Mouse (Mus musculus): ENCODE data around the gene Rab1b. TPM values are rescaled to one million over a fixed set of nuclear protein-coding genes. Genes with fewer than 3 reads are reported as not detected.

The Rab1b gene
- polyA plus RNA-seq, 1 experiment from 2014 or later, result 90.6 TPM

GRCm38 (mm10) chr19:5069978-5070377 is 36.9 kb downstream of the Rab1b start:
- H3K27me3 ChIP-seq (ENCODE audit: insufficient read depth, low read length), result peaks cover 55% of the 10 kb centered on the region
- WGBS (ENCODE audit: insufficient replicate concordance), result 84% methylated on average over 7 of the region's 7 CpGs
- H3K36me3 ChIP-seq (replicated peaks; ENCODE audit: insufficient read depth, low read length), result no peaks in the 10 kb centered on the region
- ATAC-seq (no peak), DNase-seq (no peak)
- H3K27ac ChIP-seq (ENCODE audit: low read depth), result no peak overlapping the region
- peaks cover 28% of the 10 kb centered on the region for H3K4me1 ChIP-seq (ENCODE audit: insufficient read depth)
- H3K9ac ChIP-seq (replicated peaks), result no peak overlapping the region
- TF ChIP-seq CTCF (IDR thresholded peaks at IDR 0.05; ENCODE audit: low read depth) (no peak), EP300 (IDR thresholded peaks at IDR 0.05; ENCODE audit: low read depth) (no peak)
- H3K9me3 ChIP-seq (ENCODE audit: low read length), result no peaks in the 10 kb centered on the region
- no peak overlapping the region for H3K4me3 ChIP-seq (ENCODE audit: low read depth, low read length)
- H3K4me2 ChIP-seq (ENCODE audit: low read depth, low read length), result no peak overlapping the region

GRCm38 (mm10) chr19:5069486-5069885 is 37.4 kb downstream of the Rab1b start:
- Histone ChIP-seq H3K4me2 (ENCODE audit: low read depth, low read length) (no peak overlapping the region), H3K36me3 (replicated peaks; ENCODE audit: insufficient read depth, low read length) (no peaks in the 10 kb centered on the region), H3K9ac (replicated peaks) (no peak overlapping the region), H3K4me3 (ENCODE audit: low read depth, low read length) (no peak overlapping the region), H3K4me1 (ENCODE audit: insufficient read depth) (peaks cover 28% of the 10 kb centered on the region), H3K27ac (ENCODE audit: low read depth) (no peak overlapping the region), H3K27me3 (ENCODE audit: insufficient read depth, low read length) (peaks cover 55% of the 10 kb centered on the region), H3K9me3 (ENCODE audit: low read length) (no peaks in the 10 kb centered on the region)
- DNase-seq, result no peak
- 77% methylated on average over 5 of the region's 5 CpGs for WGBS (ENCODE audit: insufficient replicate concordance)
- ATAC-seq, result no peak
- TF ChIP-seq CTCF (IDR thresholded peaks at IDR 0.05; ENCODE audit: low read depth) (no peak), EP300 (IDR thresholded peaks at IDR 0.05; ENCODE audit: low read depth) (no peak)

- Histone ChIP-seq H3K9ac (replicated peaks) (no peak overlapping the region), H3K27me3 (ENCODE audit: insufficient read depth, low read length) (peaks cover 54% of the 10 kb centered on the region), H3K27ac (ENCODE audit: low read depth) (no peak overlapping the region), H3K4me2 (ENCODE audit: low read depth, low read length) (peak overlapping the region; percentile 69), H3K36me3 (replicated peaks; ENCODE audit: insufficient read depth, low read length) (no peaks in the 10 kb centered on the region), H3K4me1 (ENCODE audit: insufficient read depth) (peaks cover 28% of the 10 kb centered on the region), H3K9me3 (ENCODE audit: low read length) (no peaks in the 10 kb centered on the region), H3K4me3 (ENCODE audit: low read depth, low read length) (peak overlapping the region; percentile 45)
- no peak for TF ChIP-seq EP300 (IDR thresholded peaks at IDR 0.05; ENCODE audit: low read depth)
- TF ChIP-seq CTCF (IDR thresholded peaks at IDR 0.05; ENCODE audit: low read depth), result no peak
- ATAC-seq (no peak), DNase-seq (no peak)
- 53% methylated on average over 21 of the region's 21 CpGs for WGBS (ENCODE audit: insufficient replicate concordance)
Measured at GRCm38 (mm10) chr19:5068570-5069234, 38.2 kb downstream of the Rab1b start.

GRCm38 (mm10) chr19:5067867-5068569 is 38.9 kb downstream of the Rab1b start, which contains the start of gene Cd248:
Cd248 (plus strand) TSS chr19:5068078.
- peak within 1 kb of the TSS; percentile 44; the same call in 1 of the 2 replicates for H3K9ac ChIP-seq (replicated peaks)
- ATAC-seq (peak; percentile 19; the same call in 1 of the 2 replicates), DNase-seq (peak; percentile 57)
- peak within 1 kb of the TSS; percentile 45 for H3K4me3 ChIP-seq (ENCODE audit: low read depth, low read length)
- H3K4me1 ChIP-seq (ENCODE audit: insufficient read depth), result peaks cover 28% of the 10 kb centered on the region
- H3K27me3 ChIP-seq (ENCODE audit: insufficient read depth, low read length), result peaks cover 50% of the 10 kb centered on the region
- H3K9me3 ChIP-seq (ENCODE audit: low read length), result no peaks in the 10 kb centered on the region
- 2% methylated on average over 51 of the region's 56 CpGs for WGBS (ENCODE audit: insufficient replicate concordance)
- peak within 1 kb of the TSS; percentile 69 for H3K4me2 ChIP-seq (ENCODE audit: low read depth, low read length)
- no peak for TF ChIP-seq EP300 (IDR thresholded peaks at IDR 0.05; ENCODE audit: low read depth)
- TF ChIP-seq CTCF (IDR thresholded peaks at IDR 0.05; ENCODE audit: low read depth), result no peak
- H3K36me3 ChIP-seq (replicated peaks; ENCODE audit: insufficient read depth, low read length), result no peaks in the 10 kb centered on the region
- H3K27ac ChIP-seq (ENCODE audit: low read depth), result peak within 1 kb of the TSS; percentile 44; the same call in 1 of the 2 replicates

- peak; percentile 34 for DNase-seq
Measured at GRCm38 (mm10) chr19:5067040-5067799, 39.7 kb downstream of the Rab1b start.

GRCm38 (mm10) chr19:5065104-5065503 is 41.8 kb downstream of the Rab1b start:
- Histone ChIP-seq H3K4me3 (ENCODE audit: low read depth, low read length) (no peak overlapping the region), H3K9me3 (ENCODE audit: low read length) (no peaks in the 10 kb centered on the region), H3K9ac (replicated peaks) (no peak overlapping the region), H3K4me1 (ENCODE audit: insufficient read depth) (peaks cover 8% of the 10 kb centered on the region), H3K4me2 (ENCODE audit: low read depth, low read length) (no peak overlapping the region), H3K27me3 (ENCODE audit: insufficient read depth, low read length) (peaks cover 32% of the 10 kb centered on the region), H3K27ac (ENCODE audit: low read depth) (no peak overlapping the region), H3K36me3 (replicated peaks; ENCODE audit: insufficient read depth, low read length) (no peaks in the 10 kb centered on the region)
- 50% methylated on average over 7 of the region's 7 CpGs for WGBS (ENCODE audit: insufficient replicate concordance)
- ATAC-seq, result no peak
- no peak for TF ChIP-seq EP300 (IDR thresholded peaks at IDR 0.05; ENCODE audit: low read depth)
- DNase-seq, result no peak

More at GRCm38 (mm10) chr19:5067040-5067799, 39.7 kb downstream of the Rab1b start:
- Histone ChIP-seq H3K36me3 (replicated peaks; ENCODE audit: insufficient read depth, low read length) (no peaks in the 10 kb centered on the region), H3K27ac (ENCODE audit: low read depth) (peak overlapping the region; percentile 44; the same call in 1 of the 2 replicates), H3K9me3 (ENCODE audit: low read length) (no peaks in the 10 kb centered on the region), H3K9ac (replicated peaks) (no peak overlapping the region), H3K4me3 (ENCODE audit: low read depth, low read length) (no peak overlapping the region), H3K4me2 (ENCODE audit: low read depth, low read length) (peak overlapping the region; percentile 69), H3K4me1 (ENCODE audit: insufficient read depth) (peaks cover 20% of the 10 kb centered on the region), H3K27me3 (ENCODE audit: insufficient read depth, low read length) (peaks cover 53% of the 10 kb centered on the region)
- 8% methylated on average over 15 of the region's 15 CpGs for WGBS (ENCODE audit: insufficient replicate concordance)
- peak; percentile 77 for ATAC-seq
- TF ChIP-seq EP300 (IDR thresholded peaks at IDR 0.05; ENCODE audit: low read depth), result no peak
- no peak for TF ChIP-seq CTCF (IDR thresholded peaks at IDR 0.05; ENCODE audit: low read depth)

Data from liver, postnatal 0 days (tissue).